Mouse (Mus musculus) brain, embryonic 14.5 days (tissue): ENCODE measurements around the gene Pde4d.

Source experiments
- CTCF ChIP-seq: fragments of 200-500 bp; IDR thresholded peaks from 2 replicates; pipeline ENCODE4 v1.5.1; 2012; ENCODE audit warnings: inconsistent platforms, mild to moderate bottlenecking, moderate library complexity, borderline replicate concordance; ENCODE audit not compliant: insufficient read depth, insufficient read length; ENCODE audit errors: extremely low read depth
- POLR2A ChIP-seq: fragments of 200-500 bp; IDR thresholded peaks from 2 replicates; pipeline ENCODE4 v1.6.1; 2012; ENCODE audit warnings: mild to moderate bottlenecking, inconsistent platforms, borderline replicate concordance; ENCODE audit not compliant: poor library complexity, insufficient read depth, insufficient read length, severe bottlenecking; ENCODE audit errors: extremely low read depth

GRCm38 (mm10) chr13:108631222-108631621, 181.5 kb downstream of the Pde4d start:
- TF ChIP-seq POLR2A (no peak), CTCF (no peak)
